Mouse (Mus musculus) ES-Bruce4 (cell line): ENCODE results near the gene Thbs3.

Experiments
- CTCF ChIP-seq: IDR thresholded peaks from one replicate; pipeline ENCODE4 v1.8.1; 2011; ENCODE audit warnings: low read depth, low read length
- POLR2A ChIP-seq: IDR thresholded peaks from one replicate; pipeline ENCODE4 v1.8.1; 2011; ENCODE audit warnings: low read length; ENCODE audit not compliant: insufficient read depth

GRCm38 (mm10) chr3:89206695-89207094 lies 8.3 kb upstream of the Thbs3 start:
- TF ChIP-seq POLR2A = no peak
- no peak for TF ChIP-seq CTCF
